Mouse (Mus musculus) heart, adult 2 months (tissue): Measurements from ENCODE around the gene Slc10a1. TPM values are rescaled to one million over a fixed set of nuclear protein-coding genes. Genes with fewer than 3 reads are reported as not detected.

ENCODE experiments used
- DNase-seq, 2 experiments: peaks; one replicate each; pipeline ENCODE4 v3.0.0; 2021
- H3K27ac ChIP-seq: fragments of 200-600 bp; 2 replicates; pipeline ENCODE4 v1.8.1; 2022
- H3K27me3 ChIP-seq: fragments of 200-500 bp; 2 replicates; pipeline ENCODE4 v1.6.1; 2012; ENCODE audit warnings: mild to moderate bottlenecking, low read length, inconsistent platforms, mixed read lengths; ENCODE audit not compliant: control insufficient read depth, insufficient read depth
- H3K36me3 ChIP-seq: fragments of 200-500 bp; 2 replicates; pipeline ENCODE4 v1.6.1; 2012; ENCODE audit warnings: low read length, inconsistent platforms; ENCODE audit not compliant: control insufficient read depth, insufficient read depth
- H3K4me1 ChIP-seq: fragments of 200-500 bp; 2 replicates; pipeline ENCODE4 v1.6.1; 2011; ENCODE audit warnings: low read length; ENCODE audit not compliant: control insufficient read depth, insufficient read depth
- H3K4me3 ChIP-seq: fragments of 200-600 bp; 2 replicates; pipeline ENCODE4 v1.8.1; 2022
- H3K79me2 ChIP-seq: fragments of 200-500 bp; replicated peaks from 2 replicates; pipeline ENCODE4 v1.6.1; 2012; ENCODE audit warnings: mild to moderate bottlenecking, inconsistent platforms, low read length, moderate library complexity, mixed read lengths; ENCODE audit not compliant: control insufficient read depth, insufficient read depth
- H3K9ac ChIP-seq: fragments of 200-500 bp; 2 replicates; pipeline ENCODE4 v1.6.1; 2012; ENCODE audit warnings: low read depth, mild to moderate bottlenecking, control low read depth, inconsistent platforms, low read length, mixed read lengths
- CTCF ChIP-seq: fragments of 200-600 bp; IDR thresholded peaks from 2 replicates; pipeline ENCODE4 v1.8.1; 2022; ENCODE audit warnings: antibody characterized with exemption, mild to moderate bottlenecking, moderate library complexity
- EP300 ChIP-seq: fragments of 200-500 bp; IDR thresholded peaks from 2 replicates; pipeline ENCODE4 v1.6.1; 2011; ENCODE audit warnings: low read depth, low read length, control low read depth; ENCODE audit not compliant: insufficient read depth
- POLR2A ChIP-seq: fragments of 200-500 bp; IDR thresholded peaks from 2 replicates; pipeline ENCODE4 v1.6.1; 2011; ENCODE audit warnings: mild to moderate bottlenecking, low read depth, low read length, control low read depth; ENCODE audit not compliant: insufficient read depth
- WGBS: fragments of 180-500 bp; shearing (Covaris S2); methylation state at CpG from one replicate; pipeline ENCODE4 v1.1.7; 2018; 5-methylcytosine and 5-hydroxymethylcytosine counted together
- intact Hi-C: fragments of 180-260 bp; cut with DNase I; formaldehyde crosslinking; loops from one replicate; pipeline ENCODE4 v1.15.1; 2025
- polyA plus RNA-seq: library from polyadenylated mRNA; depleted of rRNA; stranded (reverse); fragments of >200 nt; gene quantifications from 2 replicates; pipeline ENCODE4 v1.2.3, GENCODE M21; 2012
- total RNA-seq, 2 experiments: library from RNA; stranded (reverse); gene quantifications; 2 replicates each; pipeline ENCODE4 v1.2.3; 2021

Gene Slc10a1
- total and polyA plus RNA-seq, 3 experiments = not detected

DNA sequence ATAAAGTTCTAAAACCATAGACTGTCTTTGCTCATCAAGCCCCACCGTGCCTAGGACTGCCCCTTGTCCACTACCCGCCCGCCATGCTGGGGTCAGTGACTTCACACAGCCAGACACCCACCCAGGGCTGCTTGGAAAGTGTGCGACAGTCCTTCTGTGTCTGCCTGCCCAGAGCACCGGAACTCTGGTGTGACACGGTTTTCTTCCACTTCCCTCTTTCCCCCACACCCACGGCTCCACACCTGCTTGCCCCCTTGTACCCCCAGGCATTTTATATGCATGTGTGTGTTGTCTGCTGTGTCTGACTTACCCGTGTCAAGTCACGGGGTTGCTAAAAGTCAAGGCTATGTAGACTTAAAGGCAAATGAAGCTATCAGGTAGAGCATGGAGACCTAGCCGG is 23.3 kb upstream of the Slc10a1 start:
- no peak for TF ChIP-seq CTCF
- TF ChIP-seq POLR2A = no peak
- TF ChIP-seq EP300 = no peak
- Histone ChIP-seq H3K36me3 (no peaks in the 10 kb centered on the region), H3K4me1 (no peaks in the 10 kb centered on the region), H3K27ac (no peak overlapping the region), H3K79me2 (no peaks in the 10 kb centered on the region), H3K4me3 (no peak overlapping the region), H3K9ac (no peak overlapping the region), H3K27me3 (no peaks in the 10 kb centered on the region; the same call in 1 of the 2 replicates)
- no peak for DNase-seq
- 76% methylated on average over 10 of the region's 10 CpGs for WGBS
- intact Hi-C loops = no loop called here

DNA sequence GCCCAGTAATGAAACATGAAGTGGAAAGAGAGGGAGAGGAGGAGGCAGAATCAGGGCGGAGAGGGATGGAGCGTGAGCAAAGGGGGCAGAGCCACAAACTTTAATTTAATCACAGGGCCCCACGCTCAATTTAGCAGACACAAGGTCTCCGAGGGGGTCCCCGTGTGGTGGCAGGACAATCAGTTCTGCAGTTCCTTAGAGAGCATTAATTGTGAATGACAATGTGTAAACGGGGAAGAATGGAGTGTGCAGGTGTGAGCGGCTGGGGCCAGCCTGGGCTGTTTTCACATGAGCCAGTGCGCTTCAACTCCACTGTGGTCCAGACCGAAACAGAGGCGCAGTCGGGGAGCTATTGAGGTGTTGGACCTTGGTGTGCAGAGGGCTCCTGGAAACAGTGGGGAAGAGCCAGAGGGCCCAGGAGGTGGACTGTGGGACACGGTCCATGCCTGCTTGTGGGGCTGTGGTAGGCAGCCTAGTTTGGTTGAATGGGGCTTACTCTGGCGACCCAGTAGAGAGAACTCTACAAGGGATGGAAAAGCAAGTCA is 22.5 kb upstream of the Slc10a1 start:
- Histone ChIP-seq H3K4me3 (no peak overlapping the region), H3K27me3 (no peaks in the 10 kb centered on the region; the same call in 1 of the 2 replicates), H3K27ac (no peak overlapping the region), H3K9ac (no peak overlapping the region), H3K79me2 (no peaks in the 10 kb centered on the region), H3K36me3 (no peaks in the 10 kb centered on the region), H3K4me1 (no peaks in the 10 kb centered on the region)
- intact Hi-C loops = no loop called here
- no peak for TF ChIP-seq EP300
- TF ChIP-seq POLR2A = no peak
- no peak for TF ChIP-seq CTCF
- 89% methylated on average over 13 of the region's 13 CpGs for WGBS
- DNase-seq = no peak

DNA sequence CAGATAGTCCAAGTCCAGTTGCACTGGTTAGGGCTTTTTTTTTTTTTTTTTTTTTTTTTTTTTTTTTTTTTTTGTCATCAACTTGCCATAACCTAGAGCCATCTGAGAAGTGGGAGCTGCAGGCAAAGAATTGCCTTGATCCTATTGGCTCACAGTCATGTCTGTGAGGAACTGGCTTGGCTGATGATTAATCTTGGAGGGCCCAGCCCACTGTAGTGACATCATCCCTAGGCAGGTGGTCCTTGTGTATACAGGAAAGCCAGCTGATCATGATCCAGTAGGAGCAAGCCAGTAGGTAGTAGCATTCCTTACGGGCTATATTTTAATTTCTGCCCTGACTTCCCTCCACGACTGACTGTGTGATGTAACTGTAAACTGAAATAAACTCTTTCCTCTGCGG is 19.8 kb upstream of the Slc10a1 start:
- TF ChIP-seq EP300 (no peak), POLR2A (no peak), CTCF (no peak)
- DNase-seq = no peak
- Histone ChIP-seq H3K27me3 (no peaks in the 10 kb centered on the region; the same call in 1 of the 2 replicates), H3K36me3 (no peaks in the 10 kb centered on the region), H3K9ac (no peak overlapping the region), H3K27ac (no peak overlapping the region), H3K4me3 (no peak overlapping the region), H3K79me2 (no peaks in the 10 kb centered on the region), H3K4me1 (no peaks in the 10 kb centered on the region)
- intact Hi-C loops = no loop called here
- 80% methylated on average over 3 of the region's 3 CpGs for WGBS

DNA sequence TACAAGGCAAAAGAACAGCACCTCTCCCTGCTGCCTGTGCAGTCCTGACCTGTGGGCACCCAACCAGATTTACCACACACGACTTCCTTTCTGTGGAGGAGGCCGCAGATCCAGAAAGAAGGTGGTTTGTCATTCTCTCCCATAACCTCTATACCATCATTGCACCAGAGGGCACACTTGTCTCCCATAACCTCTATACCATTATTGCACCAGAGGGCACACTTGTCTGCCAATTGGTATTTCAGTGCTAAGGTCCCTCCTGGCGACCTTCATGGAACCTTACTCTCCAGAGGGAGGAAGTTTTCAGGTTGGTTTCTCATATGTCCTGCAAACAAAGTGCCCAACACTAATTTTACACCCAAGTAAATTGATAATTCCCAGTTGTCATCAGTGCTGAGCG is 18.1 kb upstream of the Slc10a1 start:
- Histone ChIP-seq H3K36me3 (no peaks in the 10 kb centered on the region), H3K9ac (no peak overlapping the region), H3K4me3 (no peak overlapping the region), H3K27ac (no peak overlapping the region), H3K27me3 (no peaks in the 10 kb centered on the region; the same call in 1 of the 2 replicates), H3K79me2 (no peaks in the 10 kb centered on the region), H3K4me1 (no peaks in the 10 kb centered on the region)
- TF ChIP-seq CTCF (no peak), POLR2A (no peak)
- DNase-seq = no peak
- 77% methylated on average over 4 of the region's 4 CpGs for WGBS
- intact Hi-C loops = no loop called here

DNA sequence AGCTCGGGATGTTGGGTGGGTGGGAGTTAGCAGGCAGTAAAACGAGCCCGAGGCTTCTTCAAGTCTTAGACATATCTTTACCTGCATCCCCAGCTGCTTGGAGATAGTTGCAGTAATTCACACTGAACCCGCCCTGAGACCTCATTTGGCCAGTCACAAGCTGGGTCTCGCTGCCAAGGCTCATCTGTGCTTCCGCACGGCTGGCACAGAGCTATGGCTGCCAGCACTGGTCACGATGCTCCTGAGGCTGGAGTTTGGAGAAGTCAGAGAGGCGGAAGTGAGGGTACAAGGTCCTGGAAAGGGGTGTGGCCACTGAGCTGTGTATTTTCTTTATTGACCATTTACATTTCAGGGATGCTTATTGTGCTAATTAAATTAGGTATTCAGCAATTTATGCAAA is 15.2 kb upstream of the Slc10a1 start:
- Histone ChIP-seq H3K27ac (no peak overlapping the region), H3K79me2 (no peaks in the 10 kb centered on the region), H3K4me1 (no peaks in the 10 kb centered on the region), H3K9ac (no peak overlapping the region), H3K27me3 (no peaks in the 10 kb centered on the region; the same call in 1 of the 2 replicates), H3K36me3 (no peaks in the 10 kb centered on the region), H3K4me3 (no peak overlapping the region)
- intact Hi-C loops = loop anchor here (2.0 kb wide), 1 partner anchor 419 kb away; no protein-coding TSS in a partner anchor
- TF ChIP-seq EP300 (no peak), CTCF (no peak)
- no peak for DNase-seq
- WGBS = 53% methylated on average over 9 of the region's 9 CpGs

DNA sequence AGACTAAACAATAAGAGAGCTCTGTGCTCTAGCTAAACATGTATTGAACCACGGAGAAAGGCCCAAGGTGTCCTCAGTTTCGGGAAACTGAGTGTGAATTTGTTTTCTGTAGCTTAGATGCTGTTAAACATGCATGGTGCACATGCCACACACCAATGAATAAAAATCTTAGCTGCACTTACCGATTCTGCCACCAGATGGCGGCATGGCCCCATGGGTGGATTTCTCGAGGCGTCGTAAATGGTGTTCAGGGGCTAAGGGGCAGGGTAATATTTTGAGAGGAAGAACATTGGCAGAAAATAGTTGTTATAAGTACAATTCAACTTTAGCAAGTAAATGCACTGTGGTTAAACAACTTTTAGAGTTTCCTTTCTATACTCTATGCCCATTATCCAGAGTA is 13.8 kb upstream of the Slc10a1 start:
- no peak for TF ChIP-seq POLR2A
- TF ChIP-seq CTCF = no peak; the same call in 1 of the 2 replicates
- peak; percentile 77 for TF ChIP-seq EP300
- no peak overlapping the region for H3K4me3 ChIP-seq
- no peaks in the 10 kb centered on the region for H3K4me1 ChIP-seq
- intact Hi-C loops = loop anchor here (1.0 to 2.0 kb wide), 2 partner anchors 200 to 420 kb away; no protein-coding TSS in a partner anchor
- DNase-seq = peak; percentile 41 to 78
- 3% methylated on average over 7 of the region's 7 CpGs for WGBS
- H3K79me2 ChIP-seq = no peaks in the 10 kb centered on the region
- H3K27me3 ChIP-seq = no peaks in the 10 kb centered on the region
- H3K9ac ChIP-seq = no peak overlapping the region
- H3K36me3 ChIP-seq = no peaks in the 10 kb centered on the region
- no peak overlapping the region for H3K27ac ChIP-seq
